Mouse (Mus musculus) cerebellum, postnatal 14 days (tissue): ENCODE measurements at regions not wholly inside any gene's neighbourhood (a gene's known extent, or its start where the extent isn't known, plus 50 kb on each side); places are given as distances from the start of the nearest gene placed in this dataset.
"Not testable (repeated sequence)": the region's sequence is repeated elsewhere in the genome, so short reads cannot be mapped to it uniquely, and the experiment has no call there.

ENCODE experiments used
- DNase-seq, 2 experiments: peaks; one replicate each; pipeline ENCODE4 v3.0.0; 2021; ENCODE audit warnings: mixed read lengths in 2 of 2

- DNase-seq = peak; percentile 9 to 12
Measured at GRCm38 (mm10) chr8:71026424-71026890, 120.7 kb downstream of the Map1s start.

- not testable (repeated sequence) for DNase-seq
Measured at GRCm38 (mm10) chr8:71028564-71028963, 122.8 kb downstream of the Map1s start.
